Comparison of ENCODE assay signal across 2 mouse cellular contexts in genomic region chr4:147127137-147127536, GRCm38 (mm10). TPM values are rescaled to one million over a fixed set of nuclear protein-coding genes. Genes with fewer than 3 reads are reported as not detected.
"Had no signal": no experiment of that assay in that cellular context is flagged by ENCODE, and none has a peak within 500 bp of the region (broad histone marks: within the 10 kb centered on the region; RNA-seq: fewer than 3 reads in every experiment).

No protein-coding gene starts in this region.

RNA-seq across cellular contexts. Expression of gene Zfp991, which starts 4.7 kb away (rescaled TPM):
- polyA plus RNA-seq: liver, adult 2 months; small intestine, adult 2 months had no signal
